Mouse (Mus musculus) liver, embryonic 14.5 days (tissue): Measurements from ENCODE around the gene Zfp784.
A peak's percentile ranks its signal among the peaks of the same experiment; 100 is the strongest.

Experiments
- CTCF ChIP-seq: IDR thresholded peaks from 2 replicates; pipeline ENCODE4 v1.5.1; 2016; ENCODE audit warnings: antibody characterized with exemption, low read depth, control low read depth
- EP300 ChIP-seq: IDR thresholded peaks from 2 replicates; pipeline ENCODE4 v1.6.1; 2016; ENCODE audit warnings: antibody characterized with exemption, low read depth

GRCm38 (mm10) chr7:5046112-5046511 is 7.9 kb upstream of the Zfp784 start:
- TF ChIP-seq CTCF (0 out of 2 replicates have a peak, but pooled peaks have one; percentile 4), EP300 (no peak)
